Mouse (Mus musculus) CD4-positive, CD25-positive, alpha-beta regulatory T cell, adult 4 months (primary cell): ENCODE data around the gene Ptprd. TPM values are rescaled to one million over a fixed set of nuclear protein-coding genes. Genes with fewer than 3 reads are reported as not detected.
"Not testable (repeated sequence)": the region's sequence is repeated elsewhere in the genome, so short reads cannot be mapped to it uniquely, and the experiment has no call there.

Experiments used
- ATAC-seq: one replicate; pipeline ENCODE4 v1.8.0; 2017
- polyA plus RNA-seq, 2 experiments: library from polyadenylated mRNA; unstranded; fragments of 100-300 nt; shearing (Covaris generic); gene quantifications; one replicate each; pipeline ENCODE4 v1.2.1; 2017

Gene Ptprd
- polyA plus RNA-seq, 2 experiments from 2014 or later = 0.39 TPM; not detected in 1

- no peak for ATAC-seq
These were observed 1770.9 kb downstream of the Ptprd start for GRCm38 (mm10) chr4:76440791-76441364.

GRCm38 (mm10) chr4:76438496-76439079, 1773.2 kb downstream of the Ptprd start:
- no peak for ATAC-seq

- ATAC-seq = no peak
These were observed 1773.7 kb downstream of the Ptprd start for GRCm38 (mm10) chr4:76438068-76438467.

- ATAC-seq = no peak
These were observed 1775.8 kb downstream of the Ptprd start for GRCm38 (mm10) chr4:76435920-76436319.

GRCm38 (mm10) chr4:76429769-76430168, 1782.0 kb downstream of the Ptprd start:
- ATAC-seq = no peak

GRCm38 (mm10) chr4:76427036-76427435, 1784.7 kb downstream of the Ptprd start:
- ATAC-seq = not testable (repeated sequence)

- no peak for ATAC-seq
These were observed 1786.6 kb downstream of the Ptprd start for GRCm38 (mm10) chr4:76425230-76425575.

- no peak for ATAC-seq
These were observed 1787.2 kb downstream of the Ptprd start for GRCm38 (mm10) chr4:76424324-76425229.

- no peak for ATAC-seq
These were observed 1789.6 kb downstream of the Ptprd start for GRCm38 (mm10) chr4:76422113-76422512.

GRCm38 (mm10) chr4:76419641-76420040, 1792.1 kb downstream of the Ptprd start:
- no peak for ATAC-seq

GRCm38 (mm10) chr4:76417676-76418075, 1794.1 kb downstream of the Ptprd start:
- ATAC-seq = no peak

GRCm38 (mm10) chr4:76415624-76416023, 1796.1 kb downstream of the Ptprd start:
- ATAC-seq = no peak

GRCm38 (mm10) chr4:76414591-76414990, 1797.2 kb downstream of the Ptprd start:
- ATAC-seq = no peak

GRCm38 (mm10) chr4:76410053-76410452, 1801.7 kb downstream of the Ptprd start:
- ATAC-seq = no peak

GRCm38 (mm10) chr4:76409159-76409558, 1802.6 kb downstream of the Ptprd start:
- no peak for ATAC-seq

- no peak for ATAC-seq
These were observed 1805.8 kb downstream of the Ptprd start for GRCm38 (mm10) chr4:76405862-76406454.

GRCm38 (mm10) chr4:76403219-76403618, 1808.5 kb downstream of the Ptprd start:
- ATAC-seq = no peak

- no peak for ATAC-seq
These were observed 1823.9 kb downstream of the Ptprd start for GRCm38 (mm10) chr4:76387887-76388286.

- ATAC-seq = no peak
These were observed 1824.6 kb downstream of the Ptprd start for GRCm38 (mm10) chr4:76386978-76387824.

GRCm38 (mm10) chr4:76385818-76386217, 1825.9 kb downstream of the Ptprd start:
- no peak for ATAC-seq

GRCm38 (mm10) chr4:76380312-76380917, 1831.3 kb downstream of the Ptprd start:
- no peak for ATAC-seq
